Mouse (Mus musculus): ENCODE data around the gene Fstl4.

GRCm38 (mm10) chr11:53019509-53019908, 255.1 kb downstream of the Fstl4 start:
- TF ChIP-seq CTCF (IDR thresholded peaks at IDR 0.05; ENCODE audit: control insufficient read depth, insufficient read depth, insufficient read length): no peak
- TF ChIP-seq CEBPB (IDR thresholded peaks at IDR 0.05; ENCODE audit: low read depth): no peak
- no peak for TF ChIP-seq USF1 (IDR thresholded peaks at IDR 0.05; ENCODE audit: low read depth)
- TF ChIP-seq MYOG (IDR thresholded peaks at IDR 0.05; ENCODE audit: control insufficient read depth, extremely low read depth, insufficient read length): no peak
- TF ChIP-seq MYOD1 (IDR thresholded peaks at IDR 0.05; ENCODE audit: control insufficient read depth, insufficient read length, low read depth): no peak
